Mouse (Mus musculus) effector memory CD4-positive, alpha-beta T cell, adult 5 months (primary cell): ENCODE data around the gene Timm9. TPM values are rescaled to one million over a fixed set of nuclear protein-coding genes. Genes with fewer than 3 reads are reported as not detected.

Experiments
- polyA plus RNA-seq: library from polyadenylated mRNA; unstranded; fragments of 100-300 nt; shearing (Covaris generic); gene quantifications from one replicate; pipeline ENCODE4 v1.2.1, GENCODE M21; 2017

Gene Timm9
- 31.7 TPM for polyA plus RNA-seq

DNA sequence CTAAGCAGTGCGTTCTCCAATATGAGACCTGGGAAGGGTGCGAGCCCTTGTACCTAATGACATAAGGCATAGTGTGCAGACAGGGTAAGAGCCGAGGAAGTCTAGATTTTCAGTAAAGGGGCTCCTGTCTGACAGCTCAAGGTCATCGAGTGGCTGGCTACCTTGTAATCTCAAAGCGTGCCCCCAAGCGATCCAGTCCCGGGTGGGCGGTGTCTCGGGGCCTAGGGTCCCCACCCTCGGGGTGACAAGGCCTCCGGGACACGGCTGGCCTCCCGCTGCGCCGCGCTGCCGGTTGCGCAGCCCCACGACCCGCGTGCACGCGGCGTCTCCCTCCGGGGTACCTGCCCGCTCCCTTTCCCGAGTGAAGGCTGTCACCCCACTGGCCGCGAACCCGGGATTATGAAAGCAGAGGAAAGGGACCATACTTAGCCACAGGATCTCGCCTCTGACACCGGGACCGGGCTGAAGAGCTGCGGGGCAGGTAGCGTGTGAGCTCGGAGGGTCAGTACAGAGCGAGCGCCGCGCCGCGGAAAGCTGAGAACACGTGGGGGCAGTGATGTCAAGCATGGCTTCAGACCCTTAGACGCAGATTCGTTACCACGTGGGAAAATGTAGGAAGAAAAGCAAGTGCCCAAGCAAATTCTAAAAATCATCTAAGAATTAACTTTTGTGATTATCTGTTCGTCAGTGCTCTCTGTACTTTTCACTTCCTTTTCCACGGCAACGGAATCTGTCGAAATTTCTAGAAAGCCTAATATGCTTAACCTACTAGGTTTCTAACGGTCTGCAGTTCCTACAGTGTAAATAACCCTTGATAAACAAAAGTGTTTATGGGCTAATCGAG is at the start of gene Timm9, which contains the start of gene 2700049A03Rik:
Timm9 (minus strand) TSS at position 555 of the 844 bp plus-strand sequence.
2700049A03Rik (plus strand) TSS at position 719 of the 844 bp plus-strand sequence.

DNA sequence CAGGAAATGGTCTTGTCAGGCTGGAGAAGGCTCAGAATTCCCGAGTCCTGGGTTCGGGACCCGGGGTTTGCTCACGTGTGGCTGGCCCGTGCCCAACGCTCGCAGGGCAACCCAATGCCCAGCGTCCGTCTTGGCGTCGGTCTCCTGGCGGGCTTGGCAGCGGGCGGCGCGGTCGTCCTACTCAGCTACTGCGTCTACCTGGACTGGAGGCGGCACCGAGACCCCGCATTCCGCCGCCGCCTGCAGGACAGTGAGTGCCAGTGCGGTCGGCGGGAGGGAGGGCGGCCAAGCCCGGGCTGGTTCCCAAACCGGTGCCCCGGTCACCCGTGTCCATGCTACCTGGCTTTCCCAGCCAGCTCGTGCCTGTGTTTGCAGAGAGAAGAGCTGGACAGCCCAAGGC is 25.2 kb downstream of the Timm9 start, which contains the start of gene Tomm20l:
Tomm20l (plus strand) TSS at position 98 of the 400 bp plus-strand sequence.

Other genes starting within 250 kb of the Timm9 start
- 196 TPM for gene Actr10, start 198.8 kb downstream of the Timm9 start, polyA plus RNA-seq
- gene Psma3, start 162.1 kb downstream of the Timm9 start, polyA plus RNA-seq: 320 TPM
- 173 TPM for gene Arid4a, start 120.7 kb downstream of the Timm9 start, polyA plus RNA-seq
- not detected for gene Tomm20l, start 25.3 kb downstream of the Timm9 start, polyA plus RNA-seq
- gene 2700049A03Rik, start 164 bp upstream of the Timm9 start, polyA plus RNA-seq: 8.3 TPM
- 0.17 TPM for gene Dact1, start 173.2 kb upstream of the Timm9 start, polyA plus RNA-seq